Mouse (Mus musculus) heart, embryonic 10.5 days (tissue): Measurements from ENCODE around the gene Dlgap1. TPM values are rescaled to one million over a fixed set of nuclear protein-coding genes. Genes with fewer than 3 reads are reported as not detected.
A peak's percentile ranks its signal among the peaks of the same experiment; 100 is the strongest.

Source experiments
- DNase-seq: peaks from one replicate; pipeline ENCODE4 v3.0.0-alpha.2; 2017; ENCODE audit warnings: low spot score
- H3K27ac ChIP-seq: fragments of 300-500 bp; sonication (generic); 2 replicates; pipeline ENCODE4 v1.5.1; 2016; ENCODE audit warnings: mild to moderate bottlenecking
- H3K27me3 ChIP-seq: fragments of 300-500 bp; sonication (generic); 2 replicates; pipeline ENCODE4 v1.6.1; 2016; ENCODE audit warnings: mild to moderate bottlenecking; ENCODE audit not compliant: poor library complexity, insufficient read depth, severe bottlenecking
- H3K36me3 ChIP-seq: fragments of 300-500 bp; sonication (generic); 2 replicates; pipeline ENCODE4 v1.6.1; 2016; ENCODE audit warnings: mild to moderate bottlenecking, moderate library complexity
- H3K4me1 ChIP-seq: fragments of 300-500 bp; sonication (generic); 2 replicates; pipeline ENCODE4 v1.6.1; 2016; ENCODE audit warnings: mild to moderate bottlenecking
- H3K4me3 ChIP-seq: fragments of 300-500 bp; sonication (generic); 2 replicates; pipeline ENCODE4 v1.5.1; 2016; ENCODE audit warnings: mild to moderate bottlenecking, moderate library complexity
- H3K9me3 ChIP-seq: fragments of 300-500 bp; sonication (generic); 2 replicates; pipeline ENCODE4 v1.6.1; 2016; ENCODE audit warnings: mild to moderate bottlenecking, moderate library complexity
- WGBS: fragments of 180-500 bp; shearing (Covaris S2); methylation state at CpG from one replicate; pipeline ENCODE4 v1.1.7; 2016; 5-methylcytosine and 5-hydroxymethylcytosine counted together
- polyA plus RNA-seq: library from polyadenylated mRNA; unstranded; fragments of >200 nt; fragmentation: Nextera tagmentation; extraction: Ambion mirVana; gene quantifications from 2 replicates; pipeline ENCODE4 v1.2.1, GENCODE M21; 2016

The Dlgap1 gene
- polyA plus RNA-seq, 1 experiment from 2014 or later: 0.51 TPM

- no peaks in the 10 kb centered on the region for H3K27me3 ChIP-seq
- H3K9me3 ChIP-seq: no peaks in the 10 kb centered on the region
- no peak overlapping the region for H3K4me3 ChIP-seq
- H3K36me3 ChIP-seq: no peaks in the 10 kb centered on the region
- DNase-seq: no peak
- H3K4me1 ChIP-seq: peaks cover 29% of the 10 kb centered on the region
- WGBS: 48% methylated on average over 9 of the region's 9 CpGs
- no peak overlapping the region for H3K27ac ChIP-seq
Measured at GRCm38 (mm10) chr17:70746379-70747079, 777.7 kb downstream of the Dlgap1 start.

- H3K36me3 ChIP-seq: no peaks in the 10 kb centered on the region
- H3K4me1 ChIP-seq: peaks cover 31% of the 10 kb centered on the region
- no peaks in the 10 kb centered on the region for H3K9me3 ChIP-seq
- WGBS: under 1% methylated on average over 23 of the region's 23 CpGs
- H3K27me3 ChIP-seq: no peaks in the 10 kb centered on the region
- peak overlapping the region; percentile 55 for H3K4me3 ChIP-seq
- no peak for DNase-seq
- H3K27ac ChIP-seq: peak overlapping the region; percentile 88
Measured at GRCm38 (mm10) chr17:70747731-70748475, 779.0 kb downstream of the Dlgap1 start.

- H3K27ac ChIP-seq: peak overlapping the region; percentile 88
- 8% methylated on average over 10 of the region's 10 CpGs for WGBS
- no peak for DNase-seq
- H3K36me3 ChIP-seq: no peaks in the 10 kb centered on the region
- H3K4me1 ChIP-seq: peaks cover 31% of the 10 kb centered on the region
- no peaks in the 10 kb centered on the region for H3K9me3 ChIP-seq
- peak overlapping the region; percentile 55 for H3K4me3 ChIP-seq
- no peaks in the 10 kb centered on the region for H3K27me3 ChIP-seq
Measured at GRCm38 (mm10) chr17:70748476-70748830, 779.6 kb downstream of the Dlgap1 start.

GRCm38 (mm10) chr17:70748964-70749650 lies 780.2 kb downstream of the Dlgap1 start:
- H3K27ac ChIP-seq: no peak overlapping the region
- WGBS: 43% methylated on average over 7 of the region's 7 CpGs
- peaks cover 31% of the 10 kb centered on the region for H3K4me1 ChIP-seq
- no peaks in the 10 kb centered on the region for H3K36me3 ChIP-seq
- H3K27me3 ChIP-seq: peaks cover 3% of the 10 kb centered on the region; the same call in 1 of the 2 replicates
- no peaks in the 10 kb centered on the region for H3K9me3 ChIP-seq
- no peak for DNase-seq
- H3K4me3 ChIP-seq: no peak overlapping the region

- no peak for DNase-seq
- Histone ChIP-seq H3K36me3 (no peaks in the 10 kb centered on the region), H3K27ac (peak overlapping the region; percentile 92), H3K27me3 (peaks cover 9% of the 10 kb centered on the region; the same call in 1 of the 2 replicates), H3K4me1 (peaks cover 31% of the 10 kb centered on the region), H3K4me3 (peak overlapping the region; percentile 62), H3K9me3 (no peaks in the 10 kb centered on the region)
- WGBS: 28% methylated on average over 17 of the region's 17 CpGs
Measured at GRCm38 (mm10) chr17:70750236-70751160, 781.6 kb downstream of the Dlgap1 start.

DNA sequence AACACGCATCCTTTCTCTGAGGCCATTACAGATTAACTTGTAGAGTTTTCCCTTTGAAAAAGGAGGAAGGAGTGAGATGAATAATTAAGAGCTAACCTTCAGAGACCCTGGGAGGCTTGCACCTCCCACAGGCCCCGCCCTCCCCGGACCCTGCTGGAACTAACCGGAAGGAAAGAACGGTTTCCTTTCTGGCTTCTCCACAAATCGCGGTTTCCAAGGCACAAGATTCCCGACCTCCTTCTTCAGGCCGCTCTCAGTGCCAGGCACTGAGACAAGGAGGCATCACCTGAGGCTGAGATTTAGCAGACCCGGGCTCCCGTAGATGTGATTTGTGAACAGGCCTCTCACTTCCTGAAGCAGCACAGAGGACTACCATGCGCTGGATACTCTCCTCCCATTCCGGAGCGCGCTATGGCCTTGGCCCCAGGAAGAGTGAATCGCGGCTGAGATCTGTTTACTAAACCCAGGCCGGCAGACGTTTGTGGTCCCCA lies 782.3 kb downstream of the Dlgap1 start:
- Histone ChIP-seq H3K4me1 (peaks cover 31% of the 10 kb centered on the region), H3K36me3 (no peaks in the 10 kb centered on the region), H3K27me3 (peaks cover 9% of the 10 kb centered on the region; the same call in 1 of the 2 replicates), H3K4me3 (peak overlapping the region; percentile 62), H3K27ac (peak overlapping the region; percentile 92), H3K9me3 (no peaks in the 10 kb centered on the region)
- peak; percentile 82 for DNase-seq
- WGBS: 3% methylated on average over 19 of the region's 19 CpGs

GRCm38 (mm10) chr17:70751676-70752075 lies 782.8 kb downstream of the Dlgap1 start:
- WGBS: 43% methylated on average over 6 of the region's 6 CpGs
- peaks cover 31% of the 10 kb centered on the region for H3K4me1 ChIP-seq
- peak overlapping the region; percentile 92 for H3K27ac ChIP-seq
- H3K27me3 ChIP-seq: peaks cover 9% of the 10 kb centered on the region; the same call in 1 of the 2 replicates
- no peaks in the 10 kb centered on the region for H3K9me3 ChIP-seq
- peak overlapping the region; percentile 62 for H3K4me3 ChIP-seq
- H3K36me3 ChIP-seq: no peaks in the 10 kb centered on the region
- no peak for DNase-seq

DNA sequence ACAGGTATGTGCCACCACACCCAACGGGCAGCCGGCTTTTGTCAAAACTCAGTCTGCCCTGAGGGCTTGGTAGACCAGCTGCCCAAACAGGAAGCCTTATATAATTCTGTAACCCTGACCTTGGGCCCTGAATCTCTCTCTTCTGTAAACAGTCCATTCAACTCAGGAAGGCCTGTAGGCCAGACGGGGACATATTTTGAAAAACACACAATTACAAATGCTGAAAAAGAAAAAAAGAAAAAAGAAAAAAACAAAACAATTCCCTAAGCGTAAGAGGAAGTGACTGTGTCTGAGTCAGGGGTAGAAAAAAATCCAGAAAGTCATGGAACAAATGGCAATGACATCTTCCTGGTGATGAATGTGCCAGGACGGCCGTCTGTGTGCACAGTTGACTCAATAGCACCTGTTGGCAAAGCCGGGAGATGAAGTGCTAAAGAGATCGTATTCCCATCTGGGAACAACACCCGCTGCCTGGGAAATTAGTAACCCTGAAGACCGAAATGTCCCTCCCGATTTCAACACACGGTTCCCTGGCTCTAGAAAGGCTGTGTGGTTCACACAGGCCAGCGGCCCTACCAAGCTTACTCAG lies 784.7 kb downstream of the Dlgap1 start:
- 71% methylated on average over 13 of the region's 13 CpGs for WGBS

DNA sequence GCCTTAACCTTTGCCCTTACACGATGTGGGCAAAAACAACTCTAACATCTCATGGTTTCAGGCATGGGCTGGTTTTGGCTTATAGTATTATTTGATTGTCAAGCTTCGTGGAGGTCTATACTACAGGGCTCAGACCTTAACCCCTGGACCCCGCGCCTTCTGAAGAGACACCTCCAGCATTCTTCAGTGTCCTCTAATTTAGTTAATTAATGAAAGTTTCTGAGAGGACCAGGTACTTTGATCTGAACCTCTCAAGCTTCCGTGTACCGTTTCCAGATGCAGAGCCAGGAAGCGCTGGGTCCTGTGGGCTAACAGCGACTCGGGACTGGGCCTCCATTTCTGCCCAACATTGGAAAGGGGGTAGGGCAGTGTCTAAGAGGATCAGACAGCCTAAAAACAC lies 785.2 kb downstream of the Dlgap1 start:
- H3K4me3 ChIP-seq: no peak overlapping the region
- peaks cover 9% of the 10 kb centered on the region; the same call in 1 of the 2 replicates for H3K27me3 ChIP-seq
- no peaks in the 10 kb centered on the region for H3K9me3 ChIP-seq
- no peaks in the 10 kb centered on the region for H3K36me3 ChIP-seq
- H3K4me1 ChIP-seq: peaks cover 17% of the 10 kb centered on the region; the same call in 1 of the 2 replicates
- 0 out of 2 replicates have a peak overlapping the region, but pooled peaks have one; percentile 84 for H3K27ac ChIP-seq
- DNase-seq: no peak
- 83% methylated on average over 9 of the region's 9 CpGs for WGBS

More for the DNA sequence above, 784.7 kb downstream of the Dlgap1 start:
- Histone ChIP-seq H3K4me3 (no peak overlapping the region), H3K4me1 (peaks cover 19% of the 10 kb centered on the region), H3K36me3 (no peaks in the 10 kb centered on the region), H3K27ac (no peak overlapping the region), H3K27me3 (peaks cover 9% of the 10 kb centered on the region; the same call in 1 of the 2 replicates), H3K9me3 (no peaks in the 10 kb centered on the region)
- DNase-seq: no peak

- Histone ChIP-seq H3K9me3 (no peaks in the 10 kb centered on the region), H3K36me3 (no peaks in the 10 kb centered on the region), H3K4me3 (peak overlapping the region; percentile 60; the same call in 1 of the 2 replicates), H3K27me3 (peaks cover 9% of the 10 kb centered on the region; the same call in 1 of the 2 replicates), H3K27ac (0 out of 2 replicates have a peak overlapping the region, but pooled peaks have one; percentile 84), H3K4me1 (peaks cover 17% of the 10 kb centered on the region; the same call in 1 of the 2 replicates)
- WGBS: 51% methylated on average over 7 of the region's 7 CpGs
- no peak for DNase-seq
Measured at GRCm38 (mm10) chr17:70754638-70755037, 785.8 kb downstream of the Dlgap1 start.

GRCm38 (mm10) chr17:70755039-70755668 lies 786.3 kb downstream of the Dlgap1 start:
- Histone ChIP-seq H3K4me1 (peaks cover 16% of the 10 kb centered on the region; the same call in 1 of the 2 replicates), H3K9me3 (no peaks in the 10 kb centered on the region), H3K27ac (peak overlapping the region; percentile 84), H3K4me3 (peak overlapping the region; percentile 60), H3K27me3 (peaks cover 9% of the 10 kb centered on the region; the same call in 1 of the 2 replicates), H3K36me3 (no peaks in the 10 kb centered on the region)
- under 1% methylated on average over 22 of the region's 22 CpGs for WGBS
- DNase-seq: peak; percentile 90
